Mouse (Mus musculus) midbrain, embryonic 14.5 days (tissue): ENCODE results near the gene Lcp2. TPM values are rescaled to one million over a fixed set of nuclear protein-coding genes. Genes with fewer than 3 reads are reported as not detected.

Source experiments
- ATAC-seq: fragments of 200-750 bp; cut with Nextera tagmentation; 2 replicates; pipeline ENCODE4 v1.8.0; 2017; ENCODE audit warnings: moderate number of reproducible peaks, moderate library complexity; ENCODE audit not compliant: low FRiP score, low TSS enrichment
- DNase-seq: peaks from one replicate; pipeline ENCODE4 v3.0.0-alpha.2; 2015
- H3K27ac ChIP-seq: fragments of 300-500 bp; sonication (generic); replicated peaks from 2 replicates; pipeline ENCODE4 v1.5.1; 2014; ENCODE audit warnings: mild to moderate bottlenecking, low read depth, low read length, moderate library complexity
- H3K27me3 ChIP-seq: fragments of 300-500 bp; sonication (generic); 2 replicates; pipeline ENCODE4 v1.6.1; 2014; ENCODE audit warnings: low read length, control low read depth, mixed read lengths; ENCODE audit not compliant: control insufficient read depth, insufficient read depth
- H3K36me3 ChIP-seq: fragments of 300-500 bp; sonication (generic); 2 replicates; pipeline ENCODE4 v1.6.1; 2014; ENCODE audit warnings: low read length, control low read depth; ENCODE audit not compliant: control insufficient read depth, insufficient read depth
- H3K4me1 ChIP-seq: fragments of 300-500 bp; sonication (generic); 2 replicates; pipeline ENCODE4 v1.6.1; 2014; ENCODE audit warnings: mild to moderate bottlenecking, antibody characterized with exemption, low read length, control low read depth; ENCODE audit not compliant: control insufficient read depth, insufficient read depth
- H3K4me2 ChIP-seq: fragments of 300-500 bp; sonication (generic); 2 replicates; pipeline ENCODE4 v1.6.1; 2014; ENCODE audit warnings: mild to moderate bottlenecking, low read length, moderate library complexity
- H3K4me3 ChIP-seq: fragments of 300-500 bp; sonication (generic); replicated peaks from 2 replicates; pipeline ENCODE4 v1.5.1; 2014; ENCODE audit warnings: low read depth, low read length
- H3K9ac ChIP-seq: fragments of 300-500 bp; sonication (generic); replicated peaks from 2 replicates; pipeline ENCODE4 v1.6.1; 2014; ENCODE audit warnings: mild to moderate bottlenecking, low read length, moderate library complexity
- H3K9me3 ChIP-seq: fragments of 300-500 bp; sonication (generic); 2 replicates; pipeline ENCODE4 v1.6.1; 2016; ENCODE audit warnings: low read length, control low read depth, mixed read lengths; ENCODE audit not compliant: control insufficient read depth
- WGBS: fragments of 180-500 bp; shearing (Covaris S2); extraction: QIAGEN DNeasy Blood & Tissue Kit; methylation state at CpG from one replicate; pipeline ENCODE4 v1.1.7; 2014; 5-methylcytosine and 5-hydroxymethylcytosine counted together
- polyA plus RNA-seq: library from polyadenylated mRNA; unstranded; fragments of >200 nt; fragmentation: Nextera tagmentation; extraction: Ambion mirVana; gene quantifications from 2 replicates; pipeline ENCODE4 v1.2.1, GENCODE M21; 2014

The Lcp2 gene
- polyA plus RNA-seq, 1 experiment from 2014 or later = 1.9 TPM

- no peak overlapping the region for H3K4me2 ChIP-seq
- no peak overlapping the region for H3K27ac ChIP-seq
- H3K9me3 ChIP-seq = no peaks in the 10 kb centered on the region
- no peak overlapping the region for H3K4me3 ChIP-seq
- H3K9ac ChIP-seq = no peak overlapping the region
- 78% methylated on average over 12 of the region's 12 CpGs for WGBS
- DNase-seq = no peak
- ATAC-seq = no peak
- H3K36me3 ChIP-seq = no peaks in the 10 kb centered on the region
- no peaks in the 10 kb centered on the region for H3K4me1 ChIP-seq
- no peaks in the 10 kb centered on the region for H3K27me3 ChIP-seq
These were observed 37.2 kb upstream of the Lcp2 start for GRCm38 (mm10) chr11:34009316-34010087.

GRCm38 (mm10) chr11:34010133-34010858 is 36.4 kb upstream of the Lcp2 start:
- no peaks in the 10 kb centered on the region for H3K4me1 ChIP-seq
- ATAC-seq (no peak), DNase-seq (no peak)
- no peaks in the 10 kb centered on the region for H3K27me3 ChIP-seq
- H3K9ac ChIP-seq = no peak overlapping the region
- no peaks in the 10 kb centered on the region for H3K36me3 ChIP-seq
- 77% methylated on average over 7 of the region's 7 CpGs for WGBS
- no peak overlapping the region for H3K27ac ChIP-seq
- H3K9me3 ChIP-seq = no peaks in the 10 kb centered on the region
- no peak overlapping the region for H3K4me3 ChIP-seq
- H3K4me2 ChIP-seq = no peak overlapping the region

GRCm38 (mm10) chr11:34010859-34011172 is 35.9 kb upstream of the Lcp2 start:
- H3K27ac ChIP-seq = no peak overlapping the region
- H3K4me1 ChIP-seq = no peaks in the 10 kb centered on the region
- WGBS = 83% methylated on average over 4 of the region's 4 CpGs
- no peaks in the 10 kb centered on the region for H3K9me3 ChIP-seq
- no peak overlapping the region for H3K9ac ChIP-seq
- ATAC-seq = no peak
- no peak overlapping the region for H3K4me2 ChIP-seq
- DNase-seq = no peak
- no peaks in the 10 kb centered on the region for H3K36me3 ChIP-seq
- no peak overlapping the region for H3K4me3 ChIP-seq
- H3K27me3 ChIP-seq = no peaks in the 10 kb centered on the region

GRCm38 (mm10) chr11:34012007-34012652 is 34.6 kb upstream of the Lcp2 start:
- Histone ChIP-seq H3K9me3 (no peaks in the 10 kb centered on the region), H3K27ac (no peak overlapping the region), H3K4me3 (no peak overlapping the region), H3K36me3 (no peaks in the 10 kb centered on the region), H3K4me2 (no peak overlapping the region), H3K9ac (no peak overlapping the region), H3K27me3 (no peaks in the 10 kb centered on the region), H3K4me1 (no peaks in the 10 kb centered on the region)
- 55% methylated on average over 6 of the region's 6 CpGs for WGBS
- no peak for DNase-seq
- ATAC-seq = no peak

GRCm38 (mm10) chr11:34025091-34025490 is 21.6 kb upstream of the Lcp2 start:
- H3K4me3 ChIP-seq = no peak overlapping the region

GRCm38 (mm10) chr11:34029658-34030057 is 17.1 kb upstream of the Lcp2 start:
- no peaks in the 10 kb centered on the region for H3K36me3 ChIP-seq
- no peak overlapping the region for H3K27ac ChIP-seq
- ATAC-seq (no peak), DNase-seq (no peak)
- no peaks in the 10 kb centered on the region for H3K27me3 ChIP-seq
- H3K9ac ChIP-seq = no peak overlapping the region
- no peaks in the 10 kb centered on the region for H3K4me1 ChIP-seq
- H3K4me2 ChIP-seq = no peak overlapping the region
- 28% methylated on average over 5 of the region's 5 CpGs for WGBS
- H3K4me3 ChIP-seq = no peak overlapping the region
- no peaks in the 10 kb centered on the region for H3K9me3 ChIP-seq

More at GRCm38 (mm10) chr11:34025091-34025490, 21.6 kb upstream of the Lcp2 start:
- Histone ChIP-seq H3K9me3 (no peaks in the 10 kb centered on the region), H3K4me2 (no peak overlapping the region), H3K27ac (no peak overlapping the region), H3K9ac (no peak overlapping the region), H3K27me3 (no peaks in the 10 kb centered on the region), H3K36me3 (no peaks in the 10 kb centered on the region), H3K4me1 (no peaks in the 10 kb centered on the region)
- ATAC-seq = no peak
- no peak for DNase-seq
- WGBS = 97% methylated on average over 1 of the region's 1 CpGs

GRCm38 (mm10) chr11:34031015-34031805 is 15.5 kb upstream of the Lcp2 start:
- Histone ChIP-seq H3K4me1 (no peaks in the 10 kb centered on the region), H3K27ac (no peak overlapping the region), H3K27me3 (no peaks in the 10 kb centered on the region), H3K9me3 (no peaks in the 10 kb centered on the region), H3K4me3 (no peak overlapping the region), H3K9ac (no peak overlapping the region), H3K4me2 (no peak overlapping the region), H3K36me3 (no peaks in the 10 kb centered on the region)
- DNase-seq (no peak), ATAC-seq (no peak)
- WGBS = 77% methylated on average over 8 of the region's 8 CpGs

- Histone ChIP-seq H3K9me3 (no peaks in the 10 kb centered on the region), H3K27me3 (no peaks in the 10 kb centered on the region), H3K9ac (no peak overlapping the region), H3K4me3 (no peak overlapping the region), H3K36me3 (no peaks in the 10 kb centered on the region), H3K27ac (no peak overlapping the region), H3K4me2 (no peak overlapping the region), H3K4me1 (no peaks in the 10 kb centered on the region)
- no peak for DNase-seq
- ATAC-seq = no peak
- WGBS = 97% methylated on average over 5 of the region's 5 CpGs
These were observed 12.7 kb upstream of the Lcp2 start for GRCm38 (mm10) chr11:34034008-34034505.
